Mouse (Mus musculus): ENCODE data around the gene Gins3. TPM values are rescaled to one million over a fixed set of nuclear protein-coding genes. Genes with fewer than 3 reads are reported as not detected.
"Not testable (repeated sequence)": the region's sequence is repeated elsewhere in the genome, so short reads cannot be mapped to it uniquely, and the experiment has no call there.

The Gins3 gene
- polyA plus RNA-seq, 1 experiment: 7.4 TPM

GRCm38 (mm10) chr8:95601306-95601705 lies 31.9 kb upstream of the Gins3 start:
- no peak for TF ChIP-seq POLR2A (IDR thresholded peaks at IDR 0.05; ENCODE audit: borderline replicate concordance, low read depth, low read length)
- Histone ChIP-seq H3K4me1 (ENCODE audit: control insufficient read depth, insufficient read depth, low read length) (no peaks in the 10 kb centered on the region), H3K27ac (ENCODE audit: insufficient read depth, low read depth, low read length) (no peak overlapping the region), H3K4me3 (ENCODE audit: insufficient read depth, low read length) (no peak overlapping the region)

GRCm38 (mm10) chr8:95602168-95602567 lies 31.1 kb upstream of the Gins3 start:
- no peak for TF ChIP-seq CTCF (IDR thresholded peaks at IDR 0.05; ENCODE audit: low read depth, low read length)
- TF ChIP-seq POLR2A (IDR thresholded peaks at IDR 0.05; ENCODE audit: borderline replicate concordance, low read depth, low read length): no peak
- Histone ChIP-seq H3K4me1 (ENCODE audit: control insufficient read depth, insufficient read depth, low read length) (no peaks in the 10 kb centered on the region), H3K4me3 (ENCODE audit: insufficient read depth, low read length) (no peak overlapping the region), H3K27ac (ENCODE audit: insufficient read depth, low read depth, low read length) (no peak overlapping the region)

GRCm38 (mm10) chr8:95606509-95606908 lies 26.7 kb upstream of the Gins3 start:
- H3K4me1 ChIP-seq (ENCODE audit: control insufficient read depth, insufficient read depth, low read length): not testable (repeated sequence)
- TF ChIP-seq CTCF (IDR thresholded peaks at IDR 0.05; ENCODE audit: low read depth, low read length): peak; percentile 28; the same call in 1 of the 2 replicates

GRCm38 (mm10) chr8:95607210-95607609 lies 26.0 kb upstream of the Gins3 start:
- no peaks in the 10 kb centered on the region for H3K4me1 ChIP-seq (ENCODE audit: control insufficient read depth, insufficient read depth, low read length)
- TF ChIP-seq POLR2A (IDR thresholded peaks at IDR 0.05; ENCODE audit: borderline replicate concordance, low read depth, low read length) (no peak), CTCF (IDR thresholded peaks at IDR 0.05; ENCODE audit: low read depth, low read length) (no peak)
- H3K4me3 ChIP-seq (ENCODE audit: insufficient read depth, low read length): no peak overlapping the region
- no peak overlapping the region for H3K27ac ChIP-seq (ENCODE audit: insufficient read depth, low read depth, low read length)

More at GRCm38 (mm10) chr8:95606509-95606908, 26.7 kb upstream of the Gins3 start:
- H3K27ac ChIP-seq (ENCODE audit: insufficient read depth, low read depth, low read length); H3K4me3 ChIP-seq (ENCODE audit: insufficient read depth, low read length): not testable (repeated sequence)

- no peak overlapping the region for H3K27ac ChIP-seq (ENCODE audit: insufficient read depth, low read depth, low read length)
- no peak overlapping the region for H3K4me3 ChIP-seq (ENCODE audit: insufficient read depth, low read length)
- no peak for TF ChIP-seq POLR2A (IDR thresholded peaks at IDR 0.05; ENCODE audit: borderline replicate concordance, low read depth, low read length)
- TF ChIP-seq CTCF (IDR thresholded peaks at IDR 0.05; ENCODE audit: low read depth, low read length): no peak
- H3K4me1 ChIP-seq (ENCODE audit: control insufficient read depth, insufficient read depth, low read length): no peaks in the 10 kb centered on the region
Observed at GRCm38 (mm10) chr8:95609406-95609805, 23.8 kb upstream of the Gins3 start.

GRCm38 (mm10) chr8:95610749-95611148 lies 22.5 kb upstream of the Gins3 start:
- H3K27ac ChIP-seq (ENCODE audit: insufficient read depth, low read depth, low read length): no peak overlapping the region
- TF ChIP-seq CTCF (IDR thresholded peaks at IDR 0.05; ENCODE audit: low read depth, low read length) (no peak), POLR2A (IDR thresholded peaks at IDR 0.05; ENCODE audit: borderline replicate concordance, low read depth, low read length) (no peak)

GRCm38 (mm10) chr8:95611769-95612168 lies 21.5 kb upstream of the Gins3 start:
- H3K27ac ChIP-seq (ENCODE audit: insufficient read depth, low read depth, low read length): no peak overlapping the region
- H3K4me1 ChIP-seq (ENCODE audit: control insufficient read depth, insufficient read depth, low read length): peaks cover 7% of the 10 kb centered on the region; the same call in 1 of the 2 replicates
- no peak for TF ChIP-seq CTCF (IDR thresholded peaks at IDR 0.05; ENCODE audit: low read depth, low read length)
- no peak for TF ChIP-seq POLR2A (IDR thresholded peaks at IDR 0.05; ENCODE audit: borderline replicate concordance, low read depth, low read length)
- no peak overlapping the region for H3K4me3 ChIP-seq (ENCODE audit: insufficient read depth, low read length)

More at GRCm38 (mm10) chr8:95610749-95611148, 22.5 kb upstream of the Gins3 start:
- Histone ChIP-seq H3K4me3 (ENCODE audit: insufficient read depth, low read length) (no peak overlapping the region), H3K4me1 (ENCODE audit: control insufficient read depth, insufficient read depth, low read length) (no peaks in the 10 kb centered on the region)

GRCm38 (mm10) chr8:95616383-95616782 lies 16.9 kb upstream of the Gins3 start:
- no peak overlapping the region for H3K4me3 ChIP-seq (ENCODE audit: insufficient read depth, low read length)
- peaks cover 15% of the 10 kb centered on the region; the same call in 1 of the 2 replicates for H3K4me1 ChIP-seq (ENCODE audit: control insufficient read depth, insufficient read depth, low read length)
- no peak overlapping the region for H3K27ac ChIP-seq (ENCODE audit: insufficient read depth, low read depth, low read length)
- TF ChIP-seq POLR2A (IDR thresholded peaks at IDR 0.05; ENCODE audit: borderline replicate concordance, low read depth, low read length) (no peak), CTCF (IDR thresholded peaks at IDR 0.05; ENCODE audit: low read depth, low read length) (no peak)

GRCm38 (mm10) chr8:95620046-95620445 lies 13.2 kb upstream of the Gins3 start:
- no peak overlapping the region for H3K27ac ChIP-seq (ENCODE audit: insufficient read depth, low read depth, low read length)
- peaks cover 15% of the 10 kb centered on the region; the same call in 1 of the 2 replicates for H3K4me1 ChIP-seq (ENCODE audit: control insufficient read depth, insufficient read depth, low read length)
- no peak overlapping the region for H3K4me3 ChIP-seq (ENCODE audit: insufficient read depth, low read length)
- no peak for TF ChIP-seq POLR2A (IDR thresholded peaks at IDR 0.05; ENCODE audit: borderline replicate concordance, low read depth, low read length)
- no peak for TF ChIP-seq CTCF (IDR thresholded peaks at IDR 0.05; ENCODE audit: low read depth, low read length)

GRCm38 (mm10) chr8:95624833-95625232 lies 8.4 kb upstream of the Gins3 start:
- TF ChIP-seq CTCF (IDR thresholded peaks at IDR 0.05; ENCODE audit: low read depth, low read length) (no peak), POLR2A (IDR thresholded peaks at IDR 0.05; ENCODE audit: borderline replicate concordance, low read depth, low read length) (no peak)
- Histone ChIP-seq H3K4me3 (ENCODE audit: insufficient read depth, low read length) (no peak overlapping the region), H3K27ac (ENCODE audit: insufficient read depth, low read depth, low read length) (no peak overlapping the region), H3K4me1 (ENCODE audit: control insufficient read depth, insufficient read depth, low read length) (no peaks in the 10 kb centered on the region)

GRCm38 (mm10) chr8:95632840-95633239 lies 413 bp upstream of the Gins3 start:
- Histone ChIP-seq H3K27ac (ENCODE audit: insufficient read depth, low read depth, low read length) (no peak overlapping the region), H3K4me3 (ENCODE audit: insufficient read depth, low read length) (no peak overlapping the region), H3K4me1 (ENCODE audit: control insufficient read depth, insufficient read depth, low read length) (peaks cover 9% of the 10 kb centered on the region)
- TF ChIP-seq CTCF (IDR thresholded peaks at IDR 0.05; ENCODE audit: low read depth, low read length): no peak
- TF ChIP-seq POLR2A (IDR thresholded peaks at IDR 0.05; ENCODE audit: borderline replicate concordance, low read depth, low read length): no peak
